Mouse (Mus musculus) CH12.LX (cell line): ENCODE data around the gene Tek. TPM values are rescaled to one million over a fixed set of nuclear protein-coding genes. Genes with fewer than 3 reads are reported as not detected.

Source experiments
- DNase-seq: peaks from one replicate; pipeline ENCODE4 v3.0.0-alpha.2; 2013; ENCODE audit errors: extremely low read depth
- H3K27ac ChIP-seq: 2 replicates; pipeline ENCODE4 v1.5.1; 2012; ENCODE audit warnings: low read depth, mild to moderate bottlenecking, control low read depth, moderate library complexity; ENCODE audit not compliant: insufficient read depth
- H3K27me3 ChIP-seq: replicated peaks from 2 replicates; pipeline ENCODE3; 2012; ENCODE audit warnings: inconsistent platforms
- H3K36me3 ChIP-seq, 2 experiments: replicated peaks in 1 of 2; 2 replicates each; pipeline versions ENCODE3 to v1.6.1; 2012; ENCODE audit warnings: inconsistent platforms in 1 of 2, low read length in 1 of 2, mild to moderate bottlenecking in 1 of 2, mixed read lengths in 1 of 2, moderate library complexity in 1 of 2; ENCODE audit not compliant: control insufficient read depth in 1 of 2, insufficient read depth in 1 of 2
- H3K4me1 ChIP-seq, 2 experiments: 2 replicates each; pipeline ENCODE4 v1.6.1; 2012; ENCODE audit warnings: inconsistent platforms in 1 of 2, moderate library complexity in 1 of 2; ENCODE audit not compliant: insufficient read depth in 2 of 2, control insufficient read depth in 1 of 2
- H3K4me2 ChIP-seq: 2 replicates; pipeline ENCODE4 v1.6.1; 2012; ENCODE audit warnings: low read depth, mild to moderate bottlenecking, control low read depth; ENCODE audit not compliant: poor library complexity, insufficient read depth, severe bottlenecking
- H3K4me3 ChIP-seq, 3 experiments: fragments of 150-350 bp in 1 of 3; sonication (generic) in 1 of 3; replicated peaks in 1 of 3; 2 replicates each; pipeline versions ENCODE3 to v1.5.1; 2011 to 2012; ENCODE audit warnings: low read depth in 2 of 3, low read length in 2 of 3, mild to moderate bottlenecking in 2 of 3, moderate library complexity in 2 of 3, control low read depth in 1 of 3, improper control_type of control experiment in 1 of 3, inconsistent platforms in 1 of 3, mixed read lengths in 1 of 3; ENCODE audit not compliant: poor library complexity in 1 of 3
- H3K79me2 ChIP-seq: replicated peaks from 2 replicates; pipeline ENCODE4 v1.6.1; 2012; ENCODE audit warnings: mild to moderate bottlenecking, moderate library complexity; ENCODE audit not compliant: control insufficient read depth, poor library complexity, insufficient read depth, severe bottlenecking; ENCODE audit errors: extremely low read depth
- H3K9ac ChIP-seq: 2 replicates; pipeline ENCODE4 v1.6.1; 2012; ENCODE audit warnings: low read depth, mild to moderate bottlenecking, control low read depth, moderate library complexity; ENCODE audit not compliant: insufficient read depth
- H3K9me3 ChIP-seq: replicated peaks from 2 replicates; pipeline ENCODE3; 2012; ENCODE audit warnings: low read length, inconsistent platforms, mixed read lengths
- BHLHE40 ChIP-seq: IDR thresholded peaks from 2 replicates; pipeline ENCODE4 v1.6.1; 2011; ENCODE audit warnings: mild to moderate bottlenecking, low read depth, low read length, improper control_type of control experiment
- JUN ChIP-seq: IDR thresholded peaks from 2 replicates; pipeline ENCODE4 v1.6.1; 2011; ENCODE audit warnings: low read depth, mild to moderate bottlenecking, low read length, improper control_type of control experiment, moderate library complexity; ENCODE audit not compliant: insufficient read depth
- KAT2A ChIP-seq: IDR thresholded peaks from 2 replicates; pipeline ENCODE4 v1.6.1; 2012; ENCODE audit warnings: low read length, improper control_type of control experiment, inconsistent platforms; ENCODE audit not compliant: insufficient replicate concordance
- MAX ChIP-seq: IDR thresholded peaks from 2 replicates; pipeline ENCODE4 v1.6.1; 2011; ENCODE audit warnings: low read length, improper control_type of control experiment
- MXI1 ChIP-seq: IDR thresholded peaks from 2 replicates; pipeline ENCODE4 v1.6.1; 2011; ENCODE audit warnings: mild to moderate bottlenecking, low read depth, low read length, improper control_type of control experiment
- NRF1 ChIP-seq: IDR thresholded peaks from 2 replicates; pipeline ENCODE4 v1.6.1; 2014; ENCODE audit warnings: low read depth, mild to moderate bottlenecking, inconsistent platforms, low read length, improper control_type of control experiment, moderate library complexity
- ZC3H11A ChIP-seq: IDR thresholded peaks from 2 replicates; pipeline ENCODE4 v1.6.1; 2012; ENCODE audit warnings: low read depth, mild to moderate bottlenecking, inconsistent platforms, low read length, improper control_type of control experiment
- ZKSCAN1 ChIP-seq: IDR thresholded peaks from 2 replicates; pipeline ENCODE4 v1.6.1; 2012; ENCODE audit warnings: low read depth, inconsistent platforms, low read length, improper control_type of control experiment, borderline replicate concordance
- dilution Hi-C: fragments of 300-500 bp; cut with MboI; formaldehyde crosslinking; loops from 2 replicates; pipeline ENCODE4 v1.14.3; 2020; ENCODE audit warnings: low sequenced_read_pairs; ENCODE audit not compliant: extremely low pct_unique_long_range_greater_than_20kb, extremely low pct_ligation_motif_present
- in situ Hi-C: fragments of 300-500 bp; cut with MboI; formaldehyde crosslinking; loops from 3 replicates; pipeline ENCODE4 v1.14.3; 2019; ENCODE audit warnings: low sequenced_read_pairs, low pct_ligation_motif_present, low pct_unique_long_range_greater_than_20kb, mixed read lengths
- polyA plus RNA-seq: library from polyadenylated mRNA; unstranded; fragments of >175 nt; gene quantifications from 2 replicates; pipeline ENCODE4 v1.2.1, GENCODE M21; 2012; ENCODE audit warnings: low read depth; ENCODE audit not compliant: insufficient read length
- total RNA-seq, 2 experiments: library from RNA; depleted of rRNA; stranded (reverse); fragments of 300-350 nt in 1 of 2; fragments of >200 nt in 1 of 2; gene quantifications; 2 replicates each; pipeline ENCODE4 v1.2.3; 2012 to 2014

Tek gene
- total and polyA plus RNA-seq, 3 experiments: 0.06 to 0.47 (median 0.17) TPM

DNA sequence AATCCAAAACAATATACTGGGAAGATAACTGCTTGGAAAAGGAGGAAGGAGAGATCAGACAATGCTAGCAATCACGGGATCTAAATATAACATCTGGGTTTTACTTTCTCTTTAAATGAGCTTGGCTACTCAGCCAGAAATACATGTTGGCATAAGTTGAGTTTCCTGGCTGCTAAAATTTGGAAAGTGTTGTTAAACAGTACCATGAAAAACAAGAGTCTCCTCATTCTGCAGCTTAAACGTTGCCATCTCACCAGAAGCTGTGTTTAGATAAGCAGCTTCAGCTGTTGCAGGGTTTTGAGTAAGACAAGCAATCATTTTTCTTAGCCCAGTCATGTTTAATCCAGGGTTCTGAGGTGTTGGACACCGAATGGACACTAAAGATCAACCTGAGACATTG, 162.7 kb downstream of the Tek start:
- no peaks in the 10 kb centered on the region for H3K79me2 ChIP-seq
- dilution Hi-C loops: no loop called here
- no peaks in the 10 kb centered on the region for H3K36me3 ChIP-seq
- in situ Hi-C loops: loop anchor here (25.0 kb wide), 1 partner anchor 214 kb away; no protein-coding TSS in a partner anchor
- H3K9ac ChIP-seq: no peak overlapping the region
- no peaks in the 10 kb centered on the region for H3K27me3 ChIP-seq
- no peaks in the 10 kb centered on the region for H3K4me1 ChIP-seq
- H3K9me3 ChIP-seq: no peaks in the 10 kb centered on the region
- H3K27ac ChIP-seq: no peak overlapping the region
- TF ChIP-seq MXI1: no peak
- TF ChIP-seq ZKSCAN1: no peak
- TF ChIP-seq JUN: no peak
- no peak for TF ChIP-seq ZC3H11A
- TF ChIP-seq BHLHE40: no peak
- TF ChIP-seq MAX: no peak
- no peak for TF ChIP-seq KAT2A
- TF ChIP-seq NRF1: no peak
- H3K4me3 ChIP-seq: no peak overlapping the region
- peak overlapping the region; percentile 45; the same call in 1 of the 2 replicates for H3K4me2 ChIP-seq
- DNase-seq: no peak

Other genes with a start within 250 kb of the Tek start
- 0.68 and 2.3 TPM in 2 replicates for gene Gm10306, start 182.7 kb upstream of the Tek start, total RNA-seq (2012; rRNA removed)
- gene Gm10306, start 182.7 kb upstream of the Tek start, total RNA-seq (2014; rRNA removed): not detected in 2 replicates
- gene Gm10306, start 182.7 kb upstream of the Tek start, polyA plus RNA-seq: not detected in 2 replicates
- 10.2 and 12.2 TPM in 2 replicates for gene Caap1, start 182.5 kb upstream of the Tek start, total RNA-seq (2012; rRNA removed)
- gene Caap1, start 182.5 kb upstream of the Tek start, total RNA-seq (2014; rRNA removed): 34.1 and 40.3 TPM in 2 replicates
- 18.7 and 19.2 TPM in 2 replicates for gene Caap1, start 182.5 kb upstream of the Tek start, polyA plus RNA-seq
- 61.0 and 68.5 TPM in 2 replicates for gene Plaa, start 136.0 kb upstream of the Tek start, total RNA-seq (2012; rRNA removed)
- gene Plaa, start 136.0 kb upstream of the Tek start, total RNA-seq (2014; rRNA removed): 134 and 152 TPM in 2 replicates
- 132 and 136 TPM in 2 replicates for gene Plaa, start 136.0 kb upstream of the Tek start, polyA plus RNA-seq
- 5.9 and 7.8 TPM in 2 replicates for gene Ift74, start 124.8 kb upstream of the Tek start, total RNA-seq (2012; rRNA removed)
- gene Ift74, start 124.8 kb upstream of the Tek start, total RNA-seq (2014; rRNA removed): 15.0 and 16.7 TPM in 2 replicates
- 12.1 and 12.5 TPM in 2 replicates for gene Ift74, start 124.8 kb upstream of the Tek start, polyA plus RNA-seq
- gene Lrrc19, start 89.1 kb upstream of the Tek start, total RNA-seq (2012; rRNA removed): not detected in 2 replicates
- not detected in 2 replicates for gene Lrrc19, start 89.1 kb upstream of the Tek start, total RNA-seq (2014; rRNA removed)
- gene Lrrc19, start 89.1 kb upstream of the Tek start, polyA plus RNA-seq: not detected in 2 replicates
- gene Eqtn, start 189.6 kb downstream of the Tek start, total RNA-seq (2012; rRNA removed): not detected in 2 replicates
- gene Eqtn, start 189.6 kb downstream of the Tek start, total RNA-seq (2014; rRNA removed): 0.23 TPM in 1 of 2 replicates, not detected in the other
- gene Eqtn, start 189.6 kb downstream of the Tek start, polyA plus RNA-seq: 0.50 and 0.52 TPM in 2 replicates
- gene Mysm1, start 239.8 kb downstream of the Tek start, total RNA-seq (2012; rRNA removed): 13.7 and 14.2 TPM in 2 replicates
- gene Mysm1, start 239.8 kb downstream of the Tek start, total RNA-seq (2014; rRNA removed): 15.3 and 20.0 TPM in 2 replicates
- gene Mysm1, start 239.8 kb downstream of the Tek start, polyA plus RNA-seq: 10.5 and 11.5 TPM in 2 replicates